Mouse (Mus musculus) layer of hippocampus, postnatal 36 days (tissue): Measurements from ENCODE around the gene Upf2. TPM values are rescaled to one million over a fixed set of nuclear protein-coding genes. Genes with fewer than 3 reads are reported as not detected.

Source experiments
- total RNA-seq, 2 experiments: library from RNA; stranded (reverse); gene quantifications; 2 replicates each; pipeline ENCODE4 v1.2.3; 2021

Gene Upf2
- total RNA-seq, 2 experiments from 2014 or later: 46.4 to 48.2 TPM

Other genes starting within 250 kb of the Upf2 start
- 100 to 1,000 TPM; 168 to 171 TPM for gene Camk1d, start 237.0 kb upstream of the Upf2 start, total RNA-seq
- 10 to 100 TPM; 24.3 TPM for gene Nudt5, start 106.5 kb upstream of the Upf2 start, total RNA-seq
- gene Cdc123, start 106.3 kb upstream of the Upf2 start, total RNA-seq: 100 to 1,000 TPM; 141 to 155 TPM
- gene Gm13199, start 88.5 kb upstream of the Upf2 start, total RNA-seq: 1 to 10 TPM; 2.8 to 3.3 TPM
- gene Sec61a2, start 56.0 kb upstream of the Upf2 start, total RNA-seq: 100 to 1,000 TPM in 1 of 2 experiments, 10 to 100 TPM in 1; 92.0 to 108 TPM
- 1 to 10 TPM; 8.2 to 8.9 TPM for gene Dhtkd1, start 8.7 kb upstream of the Upf2 start, total RNA-seq
- 1 to 10 TPM; 2.2 to 2.3 TPM for gene Proser2, start 178.7 kb downstream of the Upf2 start, total RNA-seq